Mouse (Mus musculus): ENCODE measurements around the gene Shc1.

GRCm38 (mm10) chr3:89391663-89392511 lies 26.4 kb upstream of the Shc1 start:
- TF ChIP-seq E2F4 (IDR thresholded peaks at IDR 0.05; ENCODE audit: borderline replicate concordance, low read depth, low read length) (no peak), TCF12 (IDR thresholded peaks at IDR 0.05; ENCODE audit: low read depth, low read length) (peak; percentile 36; the same call in 1 of the 2 replicates), ZNF384 (IDR thresholded peaks at IDR 0.05; ENCODE audit: low read depth, low read length) (no peak), CTCF (IDR thresholded peaks at IDR 0.05 in 2 of 3, conservative IDR thresholded peaks at IDR 0.05 in 1 of 3; ENCODE audit: control insufficient read depth in 1 of 3, insufficient read depth in 1 of 3, low read depth in 2 of 3, low read length in 3 of 3, poor library complexity in 1 of 3, severe bottlenecking in 1 of 3) (no peak), MAX (IDR thresholded peaks at IDR 0.05; ENCODE audit: low read length) (peak; percentile 42; the same call in 1 of the 2 replicates), POLR2A (IDR thresholded peaks at IDR 0.05; ENCODE audit: control insufficient read depth in 1 of 2, insufficient read depth in 1 of 2, low read depth in 1 of 2, low read length in 2 of 2, poor library complexity in 1 of 2) (peak in 1 of 2 experiments; percentile 27; a peak in 2 of 4 replicates), TBP (IDR thresholded peaks at IDR 0.05; ENCODE audit: low read depth, low read length) (no peak), BHLHE40 (IDR thresholded peaks at IDR 0.05; ENCODE audit: borderline replicate concordance, low read depth, low read length) (no peak), MAZ (IDR thresholded peaks at IDR 0.05; ENCODE audit: low read depth, low read length) (peak; percentile 20; the same call in 1 of the 2 replicates), KAT2A (conservative IDR thresholded peaks at IDR 0.05; ENCODE audit: low read depth, low read length) (no peak), CHD1 (IDR thresholded peaks at IDR 0.05; ENCODE audit: low read depth, low read length) (no peak; the same call in 1 of the 2 replicates), HCFC1 (IDR thresholded peaks at IDR 0.05; ENCODE audit: low read depth, low read length) (peak; percentile 50; the same call in 1 of the 2 replicates), EP300 (IDR thresholded peaks at IDR 0.05; ENCODE audit: low read depth in 1 of 2, low read length in 2 of 2) (no peak)

Data from MEL (cell line).